Mouse (Mus musculus) cerebellum, postnatal 4 days (tissue): ENCODE measurements around the gene Ecpas.

Experiments used
- DNase-seq, 2 experiments: peaks; one replicate each; pipeline ENCODE4 v3.0.0; 2022; ENCODE audit warnings: low spot score in 2 of 2, mixed read lengths in 1 of 2

The Ecpas gene

DNA sequence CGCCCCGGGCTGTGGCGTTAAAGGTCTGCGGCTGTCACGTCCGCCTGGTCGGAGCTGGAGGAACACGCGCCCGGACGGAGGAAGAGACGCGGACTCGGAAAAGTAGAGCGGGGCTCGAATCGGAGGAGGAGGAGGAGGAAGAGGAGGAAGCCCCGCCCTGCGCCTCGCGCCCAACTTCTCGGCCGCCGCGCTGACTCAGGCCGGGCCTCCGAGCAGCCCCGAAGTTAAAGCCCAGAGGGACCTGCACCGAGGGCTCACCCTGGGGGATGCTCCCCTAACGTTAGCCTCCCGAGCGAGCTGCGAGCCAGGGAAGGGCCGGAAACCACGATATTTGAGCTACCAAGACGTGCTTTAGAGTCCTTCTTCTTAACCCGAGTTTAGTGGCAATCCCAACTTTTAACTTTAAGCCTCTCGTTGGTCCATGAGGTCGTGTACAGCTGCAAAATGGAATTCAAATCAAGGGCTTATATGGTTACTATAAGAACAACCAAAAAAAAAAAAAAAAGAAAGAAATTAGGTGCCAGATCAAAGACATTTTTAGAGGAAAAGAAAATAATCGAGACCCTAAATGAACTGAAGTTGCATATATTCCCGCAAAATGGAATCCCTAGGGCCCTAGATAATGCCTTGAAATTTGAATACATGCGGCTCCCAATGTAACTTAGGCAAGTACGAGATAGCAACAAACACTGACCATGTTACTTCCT lies at the start of gene Ecpas:
Ecpas (minus strand) TSS at position 121 of the 707 bp plus-strand sequence.
- peak; percentile 40 to 68 for DNase-seq

DNA sequence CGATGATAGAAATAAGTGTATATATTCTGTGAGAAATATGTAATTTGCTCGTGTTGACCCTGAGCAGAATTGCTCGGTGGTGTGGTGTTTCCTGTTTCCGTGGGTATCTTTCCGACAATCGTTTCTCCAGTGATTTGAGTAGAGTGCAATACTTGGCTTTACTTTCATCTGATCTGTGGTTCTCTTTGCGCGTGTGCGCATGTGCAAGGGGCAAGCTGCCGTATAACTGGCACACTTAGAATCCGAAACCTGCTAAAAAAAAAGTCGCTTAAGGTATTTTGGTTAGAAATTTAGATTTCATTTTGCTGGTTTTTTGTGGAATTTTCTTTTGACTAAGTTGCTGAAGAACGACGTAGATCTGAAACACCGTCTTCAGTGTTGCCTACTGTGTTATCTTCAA lies 49.2 kb upstream of the Ecpas start:
- DNase-seq = no peak

DNA sequence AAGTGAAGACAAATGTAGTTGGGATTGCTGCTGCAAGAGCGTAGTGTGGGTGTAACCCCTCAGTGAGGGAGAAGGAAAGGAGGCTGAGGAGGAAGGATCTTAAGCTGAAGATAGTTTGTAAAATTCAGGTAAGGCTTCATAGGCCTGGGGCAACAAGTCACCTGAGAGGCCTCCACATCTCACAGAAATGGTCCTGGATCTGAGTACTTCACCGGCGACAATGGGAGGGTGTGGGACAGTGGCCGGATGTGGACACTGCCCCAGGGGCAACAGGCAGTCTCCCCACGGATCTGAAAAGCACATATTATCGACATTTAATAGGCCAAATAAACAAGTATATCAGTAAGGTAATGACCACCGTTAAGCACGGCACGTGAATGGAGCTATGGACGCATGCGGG lies 40.1 kb upstream of the Ecpas start:
- no peak for DNase-seq

DNA sequence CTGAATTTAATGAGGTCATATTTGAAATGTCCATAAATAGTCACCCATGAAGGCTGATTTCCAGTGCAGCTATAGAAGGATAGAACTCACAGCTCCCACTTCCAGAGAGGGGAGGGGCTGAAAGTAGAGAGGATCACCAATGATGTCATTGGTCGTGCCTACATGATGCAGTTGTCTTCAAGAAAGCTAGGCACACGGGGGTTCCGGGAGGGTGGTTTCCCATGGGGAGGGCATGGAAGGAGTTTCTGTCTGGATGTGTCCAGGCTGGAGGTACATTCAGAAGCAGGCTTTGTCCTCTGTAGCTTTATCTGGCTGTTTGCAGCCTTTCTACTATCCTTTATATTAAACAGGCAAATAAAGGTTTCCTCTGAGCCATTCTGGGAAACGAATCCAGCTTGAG lies 35.8 kb upstream of the Ecpas start:
- DNase-seq = no peak

DNA sequence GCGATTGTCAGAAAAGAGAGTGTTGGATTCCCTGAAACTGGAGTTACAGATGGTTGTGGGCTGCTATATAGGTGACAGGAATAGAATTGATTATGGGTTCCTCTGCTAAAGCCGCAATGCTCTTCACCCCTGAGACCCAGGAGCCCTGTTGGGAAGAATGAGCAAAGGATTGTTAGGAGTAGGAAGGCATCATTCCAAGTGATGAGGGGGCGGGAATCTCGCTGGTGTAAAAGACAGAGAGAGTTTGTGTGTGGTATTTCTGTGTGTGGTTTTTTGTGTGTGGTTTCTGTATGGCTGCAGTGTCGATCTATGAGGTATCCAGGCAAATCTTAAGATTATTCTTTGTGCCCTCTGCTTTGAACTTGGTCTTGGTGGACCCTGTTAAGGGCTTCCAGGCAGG lies 32.1 kb upstream of the Ecpas start:
- DNase-seq = no peak

DNA sequence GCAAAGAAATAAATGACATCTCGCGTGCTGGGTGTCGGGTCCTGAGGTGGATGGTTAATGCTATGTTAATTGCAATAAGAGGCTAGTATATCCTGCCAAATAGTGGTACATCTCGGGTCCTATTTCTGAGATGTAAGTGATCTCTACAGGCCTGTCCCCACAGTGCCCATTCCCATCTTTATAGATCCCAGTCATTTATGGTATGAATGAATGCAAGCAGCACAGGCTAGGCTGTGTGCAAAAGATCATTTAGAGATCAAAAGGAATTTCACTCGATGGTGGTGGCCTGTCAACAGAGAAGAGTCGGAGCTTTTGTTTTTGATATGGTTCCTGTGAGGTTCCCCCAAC lies 31.6 kb upstream of the Ecpas start:
- DNase-seq = no peak

DNA sequence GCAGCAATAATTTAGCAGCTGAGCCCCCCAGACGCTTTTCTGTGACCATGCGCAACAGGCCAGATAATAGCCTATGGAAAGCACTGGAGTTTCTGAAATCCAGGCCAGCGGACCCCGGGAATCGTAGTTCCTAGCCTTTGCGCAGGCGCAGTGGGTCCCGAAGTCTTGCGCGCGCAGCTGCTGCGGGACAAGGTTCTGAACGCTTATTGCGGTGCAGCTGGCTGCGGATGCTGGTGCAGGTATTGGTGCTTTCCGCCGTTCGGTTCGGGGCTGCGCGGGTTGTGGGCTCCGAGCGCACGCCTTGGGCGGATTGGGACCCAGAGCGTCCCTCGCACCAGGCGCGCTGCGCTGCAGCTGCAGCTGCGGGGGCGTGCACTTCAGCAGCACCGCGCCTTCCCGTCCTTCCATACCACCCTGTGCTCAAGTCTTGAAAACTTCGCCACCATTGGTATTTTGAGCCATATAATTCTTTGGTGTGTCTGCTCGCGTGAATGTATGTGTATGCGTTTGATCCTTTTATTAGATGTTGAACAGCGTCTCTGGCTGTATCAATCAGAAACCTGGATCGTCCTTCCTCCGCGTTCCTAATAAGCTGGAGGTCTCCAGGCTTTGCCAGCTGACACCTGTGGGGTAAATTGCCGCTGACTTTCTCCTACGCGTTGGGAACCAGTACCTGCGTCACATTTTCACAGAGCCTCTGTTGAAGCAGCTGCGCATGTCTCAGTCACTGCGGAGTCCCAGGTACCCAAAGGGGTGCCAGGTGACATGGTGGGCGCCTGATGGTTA lies 31.1 kb upstream of the Ecpas start, which contains the start of gene Zkscan16:
Zkscan16 (plus strand) TSS at position 209 of the 786 bp plus-strand sequence.
- DNase-seq = peak; percentile 89 to 93

DNA sequence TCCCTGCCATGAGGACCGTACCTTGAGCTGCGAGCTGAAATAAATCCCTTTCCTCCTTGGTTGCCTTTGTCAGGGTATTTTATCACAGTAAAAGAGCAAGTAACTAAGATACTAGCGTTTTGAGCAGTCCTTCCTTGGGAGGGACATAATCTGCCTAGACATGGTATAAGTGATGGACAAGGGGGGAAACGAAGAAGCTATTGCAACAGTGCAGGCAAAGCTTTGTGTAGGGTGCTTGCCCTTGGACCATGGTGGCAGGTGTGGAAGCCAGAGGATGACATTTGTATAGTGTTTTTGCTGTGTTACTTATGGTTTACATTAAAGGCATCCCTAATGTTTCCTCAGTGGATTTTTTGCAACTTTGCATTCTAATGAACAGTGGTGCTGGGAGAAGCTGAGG lies 30.4 kb upstream of the Ecpas start:
- no peak for DNase-seq

DNA sequence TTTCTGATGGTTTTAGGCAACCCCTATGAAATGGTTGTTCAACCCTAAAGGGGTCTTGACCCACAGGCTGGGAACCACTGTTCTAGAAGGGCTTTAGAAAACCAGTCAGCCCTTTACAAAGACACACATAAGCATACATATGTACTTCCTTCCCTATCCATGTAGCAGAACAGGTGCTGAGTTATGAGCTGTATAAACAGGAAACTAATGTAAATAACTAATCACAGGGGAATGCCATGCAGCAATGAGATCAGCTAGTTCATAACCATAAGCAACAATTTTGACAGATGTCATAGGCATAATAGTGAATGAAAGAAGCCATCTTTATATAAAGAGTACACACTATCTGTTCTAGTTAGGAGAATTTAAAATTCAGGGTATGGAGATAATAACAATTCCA lies 29.1 kb upstream of the Ecpas start:
- DNase-seq = no peak

DNA sequence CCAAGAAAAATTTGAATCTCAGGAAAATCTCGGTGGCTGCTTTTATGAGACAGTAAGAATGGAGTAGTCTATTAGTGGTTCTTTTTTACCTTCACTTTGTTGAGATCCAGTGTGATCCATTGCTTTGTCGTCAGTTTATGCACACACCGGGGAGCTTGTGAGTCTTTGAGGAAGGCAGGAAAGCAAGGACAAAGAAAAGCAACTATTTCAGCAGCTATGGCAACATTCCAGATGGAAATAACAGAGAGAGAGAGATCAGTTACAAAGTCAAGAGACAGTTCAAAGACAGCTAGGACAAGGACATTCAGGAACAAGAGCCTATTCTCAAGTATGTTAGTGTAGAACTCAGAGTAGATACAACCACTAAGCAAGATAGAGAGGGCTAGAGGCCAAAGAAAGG lies 23.3 kb upstream of the Ecpas start:
- DNase-seq = no peak

DNA sequence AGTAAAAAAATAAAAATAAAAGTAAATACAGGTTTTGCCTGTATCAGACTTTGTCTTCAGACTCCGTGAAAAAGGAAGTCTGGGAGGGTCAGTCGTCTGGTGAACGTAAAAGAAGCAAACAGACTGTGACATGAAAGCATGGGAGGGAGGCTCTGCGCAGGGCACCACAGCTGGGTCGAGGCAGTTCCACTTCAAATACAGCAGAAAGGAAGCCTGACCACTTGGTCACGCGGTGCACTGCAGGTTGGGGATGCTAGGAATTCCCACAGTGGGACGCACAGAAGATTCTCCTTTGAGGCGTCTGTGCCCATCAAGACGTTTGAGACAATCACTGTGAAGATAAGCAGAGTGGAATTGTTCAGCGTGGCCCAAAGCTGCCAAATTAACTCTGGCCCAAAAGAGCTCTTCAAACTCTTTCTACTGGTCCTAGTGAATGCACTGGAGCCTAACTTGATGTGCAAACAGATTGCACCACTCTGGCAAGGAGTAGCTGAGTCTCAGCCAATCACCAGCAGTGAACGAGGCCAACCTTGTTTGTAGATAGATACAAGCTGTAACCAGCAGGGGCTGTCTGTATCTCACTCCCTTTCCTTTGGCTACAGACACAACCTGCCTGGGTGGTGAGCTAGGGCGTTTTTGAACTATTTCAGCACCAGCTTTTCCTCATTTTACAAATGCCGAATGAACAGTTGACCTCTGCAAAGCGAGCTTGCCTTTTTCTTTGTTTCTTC lies 22.4 kb upstream of the Ecpas start:
- peak in 1 of 2 experiments; percentile 33 for DNase-seq

DNA sequence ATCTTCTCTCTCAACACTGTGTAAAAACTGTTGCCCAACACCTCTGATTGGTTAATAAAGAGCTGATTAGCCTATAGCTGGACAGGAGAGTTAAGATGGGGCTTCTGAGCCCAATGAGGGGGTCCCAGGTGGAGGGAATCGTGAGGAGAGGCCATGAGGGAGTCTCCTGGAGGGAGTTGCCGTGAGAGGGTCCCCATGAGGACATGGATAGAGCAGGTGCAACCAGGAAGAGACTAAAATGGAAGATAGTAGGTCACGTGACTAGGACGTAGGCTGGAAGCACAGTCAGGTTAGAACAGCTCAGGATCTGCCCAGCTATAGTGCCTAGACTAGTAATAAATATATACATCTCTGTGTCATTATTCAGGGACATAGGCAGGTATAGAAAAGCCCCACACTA lies 21.8 kb upstream of the Ecpas start:
- DNase-seq = no peak

DNA sequence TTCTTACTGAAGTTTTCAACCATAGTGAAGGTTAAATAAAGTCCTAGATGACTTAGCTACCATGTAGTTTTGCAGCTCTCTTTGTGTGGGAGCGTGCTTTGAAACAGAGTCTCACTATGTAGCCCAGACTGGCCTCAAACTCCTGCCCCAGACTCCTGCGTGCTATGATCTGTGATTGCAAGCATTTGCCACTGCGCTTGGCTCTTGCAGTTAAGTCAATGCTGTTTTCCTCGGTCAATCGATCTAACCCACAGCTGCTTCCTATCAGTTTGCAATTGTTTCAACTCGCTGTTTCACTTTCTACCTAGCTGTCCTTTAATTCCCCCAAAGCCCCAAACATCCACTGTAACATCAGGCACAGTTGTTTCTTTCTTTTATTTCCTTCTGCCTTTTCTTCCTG lies 20.0 kb upstream of the Ecpas start:
- no peak for DNase-seq

DNA sequence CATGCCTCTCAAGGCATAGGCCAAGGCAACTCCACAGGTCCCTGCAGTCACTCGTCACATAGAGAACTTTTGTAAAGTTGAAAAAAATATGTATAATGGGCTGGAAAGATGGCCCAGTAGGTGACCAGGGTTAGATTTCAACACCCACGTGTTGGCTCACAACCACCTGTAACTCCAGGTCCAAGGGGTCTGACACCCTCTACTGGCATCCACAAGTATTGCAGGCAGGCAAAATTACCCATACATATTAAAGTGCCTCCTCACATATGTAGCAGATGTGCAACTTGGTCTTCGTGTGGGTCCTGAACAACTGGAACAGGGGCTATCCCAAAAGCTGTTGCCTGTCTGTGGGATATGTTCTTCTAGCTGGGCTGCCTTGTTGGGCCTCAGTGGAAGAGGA lies 15.1 kb upstream of the Ecpas start:
- no peak for DNase-seq

DNA sequence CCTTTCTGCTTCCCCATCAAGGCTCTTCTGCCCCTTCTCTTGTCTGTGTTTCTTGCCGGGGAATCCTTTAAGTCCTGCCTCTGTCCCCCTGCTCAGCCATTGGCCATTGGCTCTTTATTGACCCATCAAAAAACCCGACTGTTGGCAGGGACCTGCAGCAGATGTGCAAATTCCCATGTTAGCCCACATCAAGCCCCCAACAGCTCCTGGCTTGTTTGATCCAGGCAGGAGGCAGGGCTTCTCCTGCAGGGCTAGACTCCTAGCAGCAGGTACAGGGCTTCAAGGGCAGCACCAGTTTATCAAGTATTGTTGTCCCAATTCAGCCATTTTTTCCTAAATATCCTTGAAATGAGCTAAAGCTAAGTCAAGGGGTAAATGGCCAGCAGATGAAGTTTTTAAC lies 13.6 kb upstream of the Ecpas start:
- DNase-seq = no peak

DNA sequence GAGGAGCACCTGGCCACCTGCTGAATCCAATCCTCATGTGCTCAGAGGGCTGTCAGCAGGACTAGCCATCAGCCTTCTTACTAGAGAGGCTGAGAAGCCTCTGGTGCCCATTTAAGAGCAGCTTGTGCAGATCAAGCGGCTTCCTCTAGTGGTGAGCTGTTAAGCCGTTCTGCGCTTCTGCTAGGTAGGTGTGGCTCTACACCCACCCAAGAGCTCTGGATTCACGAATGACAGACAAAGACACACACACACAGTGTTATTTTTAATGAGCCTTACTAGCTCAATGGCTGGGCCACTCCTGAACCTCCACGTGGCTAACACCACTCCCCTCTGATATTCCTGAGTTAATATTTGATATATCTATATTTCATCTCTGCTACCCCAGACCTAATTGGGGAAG lies 13.1 kb upstream of the Ecpas start:
- no peak for DNase-seq

DNA sequence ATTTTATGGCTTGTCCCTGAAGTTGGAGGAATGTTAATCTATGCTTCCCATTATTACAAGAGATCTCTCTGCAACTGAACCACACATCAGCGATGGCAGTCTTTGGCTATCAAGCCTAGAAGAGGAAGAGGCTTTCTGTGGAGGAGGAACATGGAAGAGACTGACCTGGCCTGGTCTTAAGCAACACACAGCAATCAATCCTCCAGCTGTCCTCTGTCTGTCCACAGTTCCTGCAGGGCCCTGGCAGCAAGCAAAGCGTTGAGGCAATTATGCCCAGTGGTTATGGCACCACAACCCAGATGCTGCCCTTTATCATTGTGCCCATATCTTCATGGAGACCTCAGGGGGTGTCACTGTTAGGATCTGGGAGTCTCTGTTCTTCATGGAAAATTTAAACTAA lies 11.4 kb upstream of the Ecpas start:
- no peak for DNase-seq

DNA sequence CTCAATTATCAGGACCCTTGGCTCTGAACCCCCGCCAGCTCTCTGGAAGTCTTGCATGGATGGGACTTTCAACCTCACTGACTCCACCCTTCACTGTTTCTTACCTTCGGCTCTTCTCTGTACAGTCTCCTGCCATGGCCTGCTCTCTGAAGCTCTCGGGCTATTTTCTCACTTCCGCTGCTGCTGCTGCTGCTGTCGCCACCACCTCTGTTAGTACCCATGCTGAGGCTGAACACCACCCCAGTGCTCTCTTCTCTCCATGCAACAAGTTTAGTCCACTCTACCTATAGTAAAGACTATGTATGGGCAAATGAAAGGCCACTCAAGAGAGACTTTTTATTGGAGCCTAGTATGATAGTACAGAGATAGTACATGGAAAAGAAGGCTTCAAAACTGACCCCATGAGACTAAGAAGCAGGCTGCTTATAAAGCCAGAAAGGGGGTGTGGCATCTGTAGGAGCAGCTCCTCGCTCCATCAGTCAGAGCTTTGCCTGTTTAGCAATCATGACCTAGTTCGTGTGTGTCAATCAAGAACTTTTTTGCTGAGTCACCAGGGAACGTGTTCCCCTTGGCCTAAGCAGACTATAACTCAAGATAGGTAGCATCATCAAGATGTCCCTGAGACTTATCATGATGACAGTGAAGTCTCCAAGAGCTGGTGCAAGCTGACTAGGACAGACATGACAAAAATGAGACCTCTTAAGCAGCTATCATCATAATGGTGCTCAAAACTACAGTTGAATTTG lies 2.7 kb upstream of the Ecpas start:
- no peak for DNase-seq

DNA sequence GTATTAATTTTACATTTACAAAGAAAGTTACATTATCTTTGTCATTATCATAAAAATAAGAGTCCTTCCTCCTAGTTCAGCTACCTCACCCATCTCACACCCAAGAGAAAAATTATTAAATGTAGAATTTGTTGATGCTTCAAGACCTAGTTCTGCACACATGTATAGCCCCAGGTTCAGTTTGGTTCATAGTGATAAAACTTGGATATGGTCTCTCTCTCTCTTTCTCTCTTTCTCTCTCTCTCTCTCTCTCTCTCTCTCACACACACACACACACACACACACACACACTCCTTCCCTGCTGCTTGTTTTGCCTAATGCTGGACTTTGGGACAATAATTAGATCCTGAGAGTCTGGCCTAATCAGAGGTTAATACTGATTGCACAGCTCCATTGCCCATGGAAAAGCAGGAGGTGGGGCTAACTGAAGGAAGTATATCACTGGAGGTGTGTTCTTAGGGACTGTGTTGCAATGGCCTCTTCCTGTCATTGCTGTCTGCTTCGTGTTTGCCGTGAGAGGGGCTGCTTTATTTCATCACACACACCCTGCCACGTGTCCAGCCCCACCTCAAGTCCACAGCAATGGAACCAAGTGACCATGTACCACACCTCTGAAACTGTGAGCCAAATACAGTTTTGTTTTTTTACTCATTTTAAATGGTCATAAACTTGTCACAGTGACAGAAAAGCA lies 932 bp upstream of the Ecpas start:
- DNase-seq = no peak

DNA sequence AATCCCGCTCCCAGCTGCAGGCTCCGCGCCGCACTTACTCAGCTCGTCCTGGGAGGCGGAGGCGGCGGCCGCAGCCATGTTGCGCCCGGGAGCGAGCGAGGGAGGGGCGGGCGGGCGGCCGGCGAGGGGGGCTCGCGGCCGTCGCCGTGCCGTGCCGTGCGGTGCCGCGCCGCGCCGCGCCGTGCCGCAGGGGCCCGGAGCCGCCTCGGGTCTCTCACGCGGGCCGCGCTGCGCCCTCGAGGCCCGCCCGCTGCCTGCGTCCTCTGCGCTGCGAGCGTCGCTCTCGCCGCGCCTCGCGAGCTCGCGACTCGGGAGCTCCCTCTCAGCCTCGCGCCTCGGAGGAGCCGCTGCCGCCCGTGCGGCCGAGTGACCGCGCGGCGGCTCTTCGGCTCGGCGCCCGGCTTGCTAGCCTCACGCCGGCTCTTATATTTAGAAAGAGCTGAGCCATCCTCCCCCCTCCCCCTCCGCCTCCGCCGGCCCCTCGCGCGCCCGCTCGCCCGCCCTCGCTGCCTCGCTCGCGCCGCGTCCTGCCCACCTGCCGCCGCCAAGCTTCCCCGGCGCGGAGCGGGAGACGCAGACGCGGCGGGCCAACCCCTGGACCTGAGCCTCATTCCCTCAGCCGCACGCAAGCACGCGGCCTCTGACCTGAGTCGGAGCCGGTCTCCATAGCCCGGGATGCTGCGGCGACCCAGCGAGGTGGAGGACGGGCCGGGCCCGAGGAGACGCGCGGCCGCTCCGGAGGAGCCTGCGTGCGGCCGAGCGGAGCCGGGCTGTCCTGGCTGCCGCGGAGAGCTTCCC lies 519 bp downstream of the Ecpas start:
- peak; percentile 27 to 71 for DNase-seq
